32 mouse cellular contexts compared by ENCODE assay signal in the genomic region with DNA sequence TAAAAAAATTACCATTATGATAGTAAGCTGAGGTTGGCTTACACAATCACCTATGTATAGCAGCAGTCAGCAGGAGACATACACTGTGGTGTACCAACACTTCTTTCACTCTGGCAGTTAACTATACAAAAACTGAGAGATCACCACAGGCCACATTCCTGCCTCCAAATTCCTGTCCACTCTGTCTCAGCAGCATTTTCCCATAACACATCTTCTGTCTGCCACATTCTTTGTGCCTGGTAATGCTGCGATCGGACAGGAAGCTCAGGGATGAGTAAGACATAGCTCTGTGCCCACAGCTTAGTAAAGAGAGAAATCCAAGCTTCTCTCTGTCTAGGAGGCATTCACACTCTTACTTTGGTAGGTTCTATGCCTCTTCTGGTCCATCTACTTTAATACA. TPM values are rescaled to one million over a fixed set of nuclear protein-coding genes. Genes with fewer than 3 reads are reported as not detected.
DNase-seq lines count a peak whose midpoint lies in the region; TF ChIP-seq lines count a peak whose summit lies in the region.
"Had no signal": no experiment of that assay in that cellular context is flagged by ENCODE, and none has a peak within 500 bp of the region (broad histone marks: within the 10 kb centered on the region; RNA-seq: fewer than 3 reads in every experiment).

No protein-coding gene starts in this region.

- H3K36me3 ChIP-seq in myocyte (ENCODE audit: control insufficient read depth, insufficient read depth), result peaks cover 3% of the 10 kb centered on the region
- H3K36me3 ChIP-seq: neural tube, embryonic 12.5 days had no signal

- H3ac ChIP-seq in myocyte (ENCODE audit: control insufficient read depth, insufficient read length), result no peak overlapping the region

- TF ChIP-seq POLR2A in myocyte (IDR thresholded peaks at IDR 0.05; ENCODE audit: insufficient read length, low read depth), result no peak

- peak overlapping the region; percentile 44 for H3K4me2 ChIP-seq in myocyte (ENCODE audit: low read depth)
- H3K4me2 ChIP-seq: embryonic facial prominence, embryonic 13.5 days; heart, embryonic 13.5 days; hindbrain, embryonic 15.5 days; kidney, embryonic 15.5 days; liver, embryonic 13.5 days; midbrain, embryonic 11.5 days; neural tube, embryonic 12.5 days had no signal

- no peak for TF ChIP-seq CTCF in gastrocnemius, adult 2 months (IDR thresholded peaks at IDR 0.05)

- no peak for DNase-seq in gastrocnemius, adult 2 months
- DNase-seq in gastrocnemius, postnatal 4 days (ENCODE audit: low spot score in 2 of 2), result no peak
- DNase-seq in 3T3-L1 (ENCODE audit: low read depth, low spot score) (peak; percentile 90), NIH3T3 (ENCODE audit: low read depth) (peak; percentile 35)
- no peak for DNase-seq in cerebellum, adult 18-20 months
- DNase-seq in kidney, adult 8-10 months, result no peak
- DNase-seq: adrenal gland, adult 2 months; cerebellum, adult 9-10 months; cerebellum, postnatal 36 days; gastrocnemius, postnatal 14 days; heart, adult 18-20 months; heart, postnatal 10 days; kidney, adult 11 months; kidney, postnatal 25 days; left cerebral cortex, postnatal 4 days; liver, embryonic 13.5 days; lung, adult 2 months; lung, postnatal 10 days; right cerebral cortex, postnatal 4 days; thymus, adult 18-20 months; thymus, postnatal 36 days had no signal

- no peaks in the 10 kb centered on the region for H3K27me3 ChIP-seq in myocyte (ENCODE audit: control insufficient read depth, insufficient read depth, insufficient read length)
- H3K27me3 ChIP-seq: embryonic facial prominence, embryonic 13.5 days; heart, embryonic 13.5 days; hindbrain, embryonic 15.5 days; kidney, embryonic 15.5 days; liver, embryonic 13.5 days; neural tube, embryonic 12.5 days had no signal

- no peaks in the 10 kb centered on the region for H3K79me2 ChIP-seq in myocyte (ENCODE audit: control insufficient read depth, insufficient read depth)

- no peak overlapping the region; the same call in 1 of the 2 replicates for H3K4me3 ChIP-seq in gastrocnemius, adult 2 months
- no peak overlapping the region for H3K4me3 ChIP-seq in myocyte
- H3K4me3 ChIP-seq: embryonic facial prominence, embryonic 13.5 days; forebrain, embryonic 10.5 days; heart, embryonic 13.5 days; hindbrain, embryonic 15.5 days; kidney, embryonic 15.5 days; liver, embryonic 13.5 days; neural tube, embryonic 12.5 days had no signal

- H3K27ac ChIP-seq in gastrocnemius, adult 2 months, result peak overlapping the region; percentile 68
- H3K27ac ChIP-seq: embryonic facial prominence, embryonic 13.5 days; forebrain, embryonic 10.5 days; heart, embryonic 13.5 days; hindbrain, embryonic 15.5 days; kidney, embryonic 15.5 days; liver, embryonic 13.5 days; macrophage; neural tube, embryonic 12.5 days; stomach, postnatal 0 days had no signal

- intact Hi-C loops in gastrocnemius, adult 2 months (cut with DNase I), result loop anchor here (5.0 to 10.0 kb wide), 2 partner anchors 46 to 172 kb away; a partner anchor contains a TSS

TF ChIP-seq in myocyte, 11 proteins besides CTCF, POLR2A, EP300 and RAD21:
- TF ChIP-seq TCF12 (IDR thresholded peaks at IDR 0.05; ENCODE audit: insufficient read depth, poor library complexity, severe bottlenecking) (no peak), POLR2AphosphoS2 (IDR thresholded peaks at IDR 0.05; ENCODE audit: insufficient read length, low read depth) (no peak), REST (IDR thresholded peaks at IDR 0.05; ENCODE audit: insufficient read depth, insufficient read length) (no peak), MAX (IDR thresholded peaks at IDR 0.05; ENCODE audit: low read depth) (no peak), TCF3 (IDR thresholded peaks at IDR 0.05; ENCODE audit: insufficient read length, low read depth) (no peak), CEBPB (IDR thresholded peaks at IDR 0.05; ENCODE audit: insufficient read depth, poor library complexity, severe bottlenecking) (no peak), MYOG (IDR thresholded peaks at IDR 0.05; ENCODE audit: control insufficient read depth in 1 of 3, insufficient read depth in 1 of 3, insufficient read length in 2 of 3, low read depth in 2 of 3) (no peak), E2F4 (IDR thresholded peaks at IDR 0.05; ENCODE audit: insufficient read depth) (no peak), USF1 (IDR thresholded peaks at IDR 0.05; ENCODE audit: low read depth) (no peak), SRF (IDR thresholded peaks at IDR 0.05; ENCODE audit: control insufficient read depth, insufficient read length, low read depth) (no peak), MYOD1 (IDR thresholded peaks at IDR 0.05; ENCODE audit: control insufficient read depth in 1 of 3, insufficient read length in 2 of 3, low read depth in 2 of 3) (no peak)

RNA-seq across cellular contexts. Expression of a gene that starts 46.0 kb away (rescaled TPM):
- total RNA-seq in gastrocnemius, adult 2 months (2021), result 1 to 10 TPM; 2.2 to 2.5 TPM
- total RNA-seq in gastrocnemius, postnatal 4 days (2021), result 10 to 100 TPM; 10.3 to 10.5 TPM
- polyA plus RNA-seq in myocyte (2012; fragmentation: generic; extraction: Trizol), result 1.3 TPM
- polyA plus RNA-seq: G1E had no signal

Comparison
In these comparisons a context has a peak if more than half of its experiments do, and no peak if none do; other contexts are left out.
1. DNase-seq: peak in 3T3-L1 (single experiment) and NIH3T3 (single experiment); none in gastrocnemius, adult 2 months (single experiment), gastrocnemius, postnatal 4 days (0 of 2), cerebellum, adult 18-20 months (0 of 2) and kidney, adult 8-10 months (0 of 2).